Mouse (Mus musculus) forebrain, postnatal 0 days (tissue): ENCODE measurements at regions not wholly inside any gene's neighbourhood (a gene's known extent, or its start where the extent isn't known, plus 50 kb on each side); places are given as distances from the start of the nearest gene placed in this dataset.

Experiments used
- ATAC-seq: fragments of 200-750 bp; cut with Nextera tagmentation; 2 replicates; pipeline ENCODE4 v1.8.0; 2017; ENCODE audit warnings: mild to moderate bottlenecking, moderate library complexity
- DNase-seq: peaks from one replicate; pipeline ENCODE4 v3.0.0-alpha.2; 2015
- H3K27ac ChIP-seq: fragments of 300-500 bp; sonication (generic); 2 replicates; pipeline ENCODE4 v1.5.1; 2014; ENCODE audit warnings: low read depth, mild to moderate bottlenecking, antibody characterized with exemption, low read length, moderate library complexity, mixed read lengths
- H3K27me3 ChIP-seq: fragments of 300-500 bp; sonication (generic); 2 replicates; pipeline ENCODE4 v1.6.1; 2014; ENCODE audit warnings: mild to moderate bottlenecking, low read length, mixed read lengths; ENCODE audit not compliant: insufficient read depth
- H3K36me3 ChIP-seq: fragments of 300-500 bp; sonication (generic); 2 replicates; pipeline ENCODE4 v1.6.1; 2014; ENCODE audit warnings: mild to moderate bottlenecking, moderate library complexity; ENCODE audit not compliant: insufficient read depth
- H3K4me1 ChIP-seq: fragments of 300-500 bp; sonication (generic); 2 replicates; pipeline ENCODE4 v1.6.1; 2014; ENCODE audit warnings: antibody characterized with exemption; ENCODE audit not compliant: insufficient read depth
- H3K4me2 ChIP-seq: fragments of 300-500 bp; sonication (generic); 2 replicates; pipeline ENCODE4 v1.6.1; 2014; ENCODE audit warnings: low read depth, mild to moderate bottlenecking, moderate library complexity
- H3K4me3 ChIP-seq: fragments of 300-500 bp; sonication (generic); 2 replicates; pipeline ENCODE4 v1.5.1; 2014; ENCODE audit warnings: low read depth, low read length, mixed read lengths
- H3K9ac ChIP-seq: fragments of 300-500 bp; sonication (generic); 2 replicates; pipeline ENCODE4 v1.6.1; 2014; ENCODE audit warnings: mild to moderate bottlenecking
- H3K9me3 ChIP-seq: fragments of 300-500 bp; sonication (generic); 2 replicates; pipeline ENCODE4 v1.6.1; 2016; ENCODE audit warnings: low read length
- CTCF ChIP-seq: sonication (generic); IDR thresholded peaks from 2 replicates; pipeline ENCODE4 v1.5.1; 2016; ENCODE audit warnings: antibody characterized with exemption, control low read depth, low read depth
- WGBS: fragments of 180-500 bp; shearing (Covaris S2); extraction: QIAGEN DNeasy Blood & Tissue Kit; methylation state at CpG from one replicate; pipeline ENCODE4 v1.1.7; 2014; 5-methylcytosine and 5-hydroxymethylcytosine counted together

GRCm38 (mm10) chr6:101921686-101922085, 544.0 kb upstream of the Pdzrn3 start:
- DNase-seq (no peak), ATAC-seq (no peak)
- TF ChIP-seq CTCF: no peak
- Histone ChIP-seq H3K9ac (no peak overlapping the region), H3K4me3 (no peak overlapping the region), H3K4me2 (no peak overlapping the region), H3K36me3 (no peaks in the 10 kb centered on the region), H3K27ac (no peak overlapping the region), H3K4me1 (no peaks in the 10 kb centered on the region), H3K27me3 (no peaks in the 10 kb centered on the region), H3K9me3 (no peaks in the 10 kb centered on the region)
- 36% methylated on average over 4 of the region's 4 CpGs for WGBS

- H3K9me3 ChIP-seq: no peaks in the 10 kb centered on the region
- peak; percentile 81 for ATAC-seq
- H3K4me3 ChIP-seq: no peak overlapping the region
- no peak overlapping the region for H3K27ac ChIP-seq
- no peak overlapping the region for H3K4me2 ChIP-seq
- H3K27me3 ChIP-seq: no peaks in the 10 kb centered on the region
- TF ChIP-seq CTCF: peak; percentile 46
- H3K36me3 ChIP-seq: no peaks in the 10 kb centered on the region
- H3K9ac ChIP-seq: no peak overlapping the region
- peak; percentile 58 for DNase-seq
- H3K4me1 ChIP-seq: no peaks in the 10 kb centered on the region
Measured at GRCm38 (mm10) chr6:101921186-101921585, 543.5 kb upstream of the Pdzrn3 start.

GRCm38 (mm10) chr6:101918914-101919313, 541.2 kb upstream of the Pdzrn3 start:
- ATAC-seq: no peak
- H3K4me1 ChIP-seq: no peaks in the 10 kb centered on the region
- H3K27ac ChIP-seq: no peak overlapping the region
- no peaks in the 10 kb centered on the region for H3K9me3 ChIP-seq
- no peak overlapping the region for H3K9ac ChIP-seq
- H3K27me3 ChIP-seq: no peaks in the 10 kb centered on the region
- H3K4me3 ChIP-seq: no peak overlapping the region
- no peak overlapping the region for H3K4me2 ChIP-seq
- no peak for TF ChIP-seq CTCF
- DNase-seq: no peak
- H3K36me3 ChIP-seq: no peaks in the 10 kb centered on the region

DNA sequence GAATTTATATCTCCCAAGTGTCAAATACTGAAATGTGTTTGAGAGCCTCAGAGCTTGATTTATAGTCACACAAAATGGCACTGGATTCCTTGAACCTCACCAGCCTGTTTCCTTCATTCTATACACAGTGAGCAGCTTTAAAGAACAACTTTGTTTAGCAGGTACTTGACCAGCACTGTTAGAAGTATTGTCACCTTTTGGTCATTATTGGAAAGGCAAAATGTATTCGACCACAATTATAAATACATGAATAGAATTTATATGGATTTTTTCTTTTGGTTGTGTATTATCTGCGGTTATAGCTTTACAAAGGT, 527.3 kb upstream of the Pdzrn3 start:
- no peaks in the 10 kb centered on the region for H3K27me3 ChIP-seq
- no peaks in the 10 kb centered on the region for H3K9me3 ChIP-seq
- 94% methylated on average over 2 of the region's 2 CpGs for WGBS
- no peaks in the 10 kb centered on the region for H3K4me1 ChIP-seq
- H3K4me2 ChIP-seq: no peak overlapping the region
- DNase-seq (no peak), ATAC-seq (no peak)
- TF ChIP-seq CTCF: no peak
- no peak overlapping the region for H3K4me3 ChIP-seq
- H3K9ac ChIP-seq: no peak overlapping the region
- no peak overlapping the region for H3K27ac ChIP-seq
- H3K36me3 ChIP-seq: no peaks in the 10 kb centered on the region

GRCm38 (mm10) chr6:101904234-101905028, 526.7 kb upstream of the Pdzrn3 start:
- H3K4me3 ChIP-seq: no peak overlapping the region
- no peaks in the 10 kb centered on the region for H3K4me1 ChIP-seq
- no peaks in the 10 kb centered on the region for H3K36me3 ChIP-seq
- no peaks in the 10 kb centered on the region for H3K9me3 ChIP-seq
- no peak for TF ChIP-seq CTCF
- DNase-seq (no peak), ATAC-seq (no peak)
- no peak overlapping the region for H3K9ac ChIP-seq
- no peak overlapping the region for H3K27ac ChIP-seq
- no peak overlapping the region for H3K4me2 ChIP-seq
- 75% methylated on average over 2 of the region's 2 CpGs for WGBS
- H3K27me3 ChIP-seq: no peaks in the 10 kb centered on the region

- DNase-seq (no peak), ATAC-seq (no peak)
- TF ChIP-seq CTCF: no peak
- Histone ChIP-seq H3K4me2 (no peak overlapping the region), H3K9me3 (no peaks in the 10 kb centered on the region), H3K27me3 (no peaks in the 10 kb centered on the region), H3K27ac (no peak overlapping the region), H3K36me3 (no peaks in the 10 kb centered on the region), H3K4me1 (no peaks in the 10 kb centered on the region), H3K4me3 (no peak overlapping the region), H3K9ac (no peak overlapping the region)
- WGBS: 60% methylated on average over 2 of the region's 2 CpGs
Measured at GRCm38 (mm10) chr6:101902276-101902675, 524.6 kb upstream of the Pdzrn3 start.

DNA sequence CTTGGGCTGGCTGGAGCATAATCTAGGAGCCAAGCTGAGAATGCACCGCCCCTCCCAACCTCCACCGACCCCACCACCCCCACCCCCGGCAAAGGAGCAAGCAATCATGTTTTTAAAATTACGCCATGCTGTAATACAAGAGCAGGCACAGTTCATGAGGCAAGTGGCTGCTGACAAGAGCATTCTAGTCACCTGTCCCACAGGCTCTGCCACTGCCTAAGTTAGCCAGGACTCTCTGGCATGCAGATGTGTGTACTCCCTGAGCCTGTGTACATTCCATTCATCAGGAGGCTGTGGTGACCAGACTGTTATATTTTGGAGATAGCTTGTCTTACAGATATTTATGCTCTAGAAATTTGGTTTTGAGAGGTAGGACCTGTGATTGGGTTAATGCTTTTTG, 520.8 kb upstream of the Pdzrn3 start:
- WGBS: 95% methylated on average over 4 of the region's 4 CpGs
- Histone ChIP-seq H3K27me3 (no peaks in the 10 kb centered on the region), H3K4me1 (no peaks in the 10 kb centered on the region), H3K9me3 (no peaks in the 10 kb centered on the region), H3K9ac (no peak overlapping the region), H3K27ac (no peak overlapping the region), H3K4me2 (no peak overlapping the region), H3K36me3 (no peaks in the 10 kb centered on the region), H3K4me3 (no peak overlapping the region)
- TF ChIP-seq CTCF: no peak
- no peak for DNase-seq
- no peak for ATAC-seq
